ENCODE assay signal across 12 mouse cellular contexts in genomic region chr2:106854213-106854612, GRCm38 (mm10).
DNase-seq lines count a peak whose midpoint lies in the region; ATAC-seq and TF ChIP-seq lines count a peak whose summit lies in the region.
"Had no signal": no experiment of that assay in that cellular context is flagged by ENCODE, and none has a peak within 500 bp of the region (broad histone marks: within the 10 kb centered on the region; RNA-seq: fewer than 3 reads in every experiment).

No protein-coding gene starts in this region.

- peaks cover 72% of the 10 kb centered on the region for H3K4me1 ChIP-seq in forebrain, embryonic 13.5 days
- H3K4me1 ChIP-seq in forebrain, embryonic 11.5 days (replicated peaks; ENCODE audit: control insufficient read depth, insufficient read depth, low read length), result peaks cover 35% of the 10 kb centered on the region
- peaks cover 22% of the 10 kb centered on the region for H3K4me1 ChIP-seq in hindbrain, postnatal 0 days (ENCODE audit: insufficient read depth, low read length)
- H3K4me1 ChIP-seq in midbrain, embryonic 16.5 days (ENCODE audit: control insufficient read depth, insufficient read depth, low read length), result peaks cover 24% of the 10 kb centered on the region
- H3K4me1 ChIP-seq: megakaryocyte, embryonic 14.5 days had no signal

- peak overlapping the region; percentile 45; the same call in 1 of the 2 replicates for H3K27ac ChIP-seq in forebrain, embryonic 13.5 days
- H3K27ac ChIP-seq in forebrain, embryonic 11.5 days (ENCODE audit: low read depth, low read length), result no peak overlapping the region
- peak overlapping the region; percentile 45; the same call in 1 of the 2 replicates for H3K27ac ChIP-seq in hindbrain, postnatal 0 days
- H3K27ac ChIP-seq in midbrain, embryonic 16.5 days (ENCODE audit: low read length), result no peak overlapping the region

- DNase-seq in forebrain, embryonic 11.5 days (ENCODE audit: low spot score), result no peak
- peak; percentile 49 for DNase-seq in brain, embryonic 14.5 days (ENCODE audit: low read depth)
- DNase-seq in hindbrain, postnatal 0 days (ENCODE audit: low spot score), result peak; percentile 42
- no peak for DNase-seq in frontal cortex, postnatal 14 days (ENCODE audit: low spot score in 2 of 2)
- no peak for DNase-seq in adrenal gland, postnatal 4 days (ENCODE audit: low spot score in 2 of 2)
- DNase-seq: adrenal gland, adult 8-10 months; lung, adult 2 months; right cerebral cortex, postnatal 4 days had no signal

- ATAC-seq in forebrain, embryonic 13.5 days, result 0 out of 2 replicates have a peak, but pooled peaks have one; percentile 5
- ATAC-seq in forebrain, embryonic 11.5 days (replicated peaks; ENCODE audit: low FRiP score), result no peak
- peak; percentile 37; the same call in 1 of the 2 replicates for ATAC-seq in hindbrain, postnatal 0 days
- ATAC-seq in midbrain, embryonic 16.5 days, result 0 out of 2 replicates have a peak, but pooled peaks have one; percentile 25
- no peak for ATAC-seq in megakaryocyte, adult 5-6 weeks (ENCODE audit: poor library complexity, severe bottlenecking)

- no peak overlapping the region for H3K4me3 ChIP-seq in forebrain, embryonic 13.5 days
- H3K4me3 ChIP-seq in forebrain, embryonic 11.5 days (ENCODE audit: low read depth, low read length), result no peak overlapping the region
- H3K4me3 ChIP-seq in hindbrain, postnatal 0 days (ENCODE audit: low read length), result no peak overlapping the region
- no peak overlapping the region for H3K4me3 ChIP-seq in midbrain, embryonic 16.5 days (ENCODE audit: low read depth, low read length)
- H3K4me3 ChIP-seq: megakaryocyte, embryonic 14.5 days had no signal

- no peak for TF ChIP-seq POLR2A in brain, embryonic 14.5 days (IDR thresholded peaks at IDR 0.05; ENCODE audit: borderline replicate concordance, extremely low read depth, insufficient read depth, insufficient read length, poor library complexity, severe bottlenecking)

- H3K4me2 ChIP-seq in forebrain, embryonic 13.5 days, result 0 out of 2 replicates have a peak overlapping the region, but pooled peaks have one; percentile 27
- H3K4me2 ChIP-seq in forebrain, embryonic 11.5 days (ENCODE audit: low read depth, low read length, severe bottlenecking), result no peak overlapping the region
- H3K4me2 ChIP-seq in hindbrain, postnatal 0 days (ENCODE audit: low read depth, low read length), result no peak overlapping the region
- no peak overlapping the region for H3K4me2 ChIP-seq in midbrain, embryonic 16.5 days (ENCODE audit: low read length)

- 31% methylated on average over 4 of the region's 4 CpGs for WGBS in forebrain, embryonic 13.5 days
- WGBS in forebrain, embryonic 11.5 days, result 55% methylated on average over 4 of the region's 4 CpGs
- 27% methylated on average over 4 of the region's 4 CpGs for WGBS in hindbrain, postnatal 0 days
- 19% methylated on average over 4 of the region's 4 CpGs for WGBS in midbrain, embryonic 16.5 days

- H3K9me3 ChIP-seq in forebrain, embryonic 13.5 days (replicated peaks), result no peaks in the 10 kb centered on the region
- H3K9me3 ChIP-seq in forebrain, embryonic 11.5 days (ENCODE audit: control insufficient read depth, low read length), result no peaks in the 10 kb centered on the region
- no peaks in the 10 kb centered on the region for H3K9me3 ChIP-seq in hindbrain, postnatal 0 days (ENCODE audit: low read length)
- H3K9me3 ChIP-seq in midbrain, embryonic 16.5 days (replicated peaks; ENCODE audit: control insufficient read depth, low read length, poor library complexity, severe bottlenecking), result no peaks in the 10 kb centered on the region

- H3K27me3 ChIP-seq in forebrain, embryonic 13.5 days, result no peaks in the 10 kb centered on the region
- H3K27me3 ChIP-seq in forebrain, embryonic 11.5 days (ENCODE audit: control insufficient read depth, insufficient read depth, low read length), result no peaks in the 10 kb centered on the region
- no peaks in the 10 kb centered on the region for H3K27me3 ChIP-seq in hindbrain, postnatal 0 days (ENCODE audit: insufficient read depth, low read length)
- H3K27me3 ChIP-seq in midbrain, embryonic 16.5 days (ENCODE audit: control insufficient read depth, insufficient read depth, low read depth, low read length), result no peaks in the 10 kb centered on the region
- H3K27me3 ChIP-seq: megakaryocyte, embryonic 14.5 days had no signal

- H3K9ac ChIP-seq in forebrain, embryonic 13.5 days, result 0 out of 2 replicates have a peak overlapping the region, but pooled peaks have one; percentile 12
- no peak overlapping the region for H3K9ac ChIP-seq in forebrain, embryonic 11.5 days (ENCODE audit: low read length)
- no peak overlapping the region for H3K9ac ChIP-seq in hindbrain, postnatal 0 days (replicated peaks; ENCODE audit: low read length)
- no peak overlapping the region for H3K9ac ChIP-seq in midbrain, embryonic 16.5 days (ENCODE audit: low read depth, low read length)

- H3K36me3 ChIP-seq in forebrain, embryonic 13.5 days (ENCODE audit: poor library complexity, severe bottlenecking), result no peaks in the 10 kb centered on the region
- no peaks in the 10 kb centered on the region for H3K36me3 ChIP-seq in forebrain, embryonic 11.5 days (ENCODE audit: control insufficient read depth, insufficient read depth, low read length)
- H3K36me3 ChIP-seq in hindbrain, postnatal 0 days (ENCODE audit: insufficient read depth, low read length), result no peaks in the 10 kb centered on the region
- H3K36me3 ChIP-seq in midbrain, embryonic 16.5 days (ENCODE audit: control insufficient read depth, insufficient read depth, low read length), result no peaks in the 10 kb centered on the region

- TF ChIP-seq CTCF in brain, embryonic 14.5 days (IDR thresholded peaks at IDR 0.05; ENCODE audit: borderline replicate concordance, extremely low read depth, insufficient read depth, insufficient read length), result no peak
- no peak for TF ChIP-seq CTCF in hindbrain, postnatal 0 days (IDR thresholded peaks at IDR 0.05; ENCODE audit: low read depth)

Comparison
In these comparisons a context has a peak if more than half of its experiments do, and no peak if none do; other contexts are left out.
1. ATAC-seq: peak in forebrain, embryonic 13.5 days (single experiment), hindbrain, postnatal 0 days (single experiment) and midbrain, embryonic 16.5 days (single experiment); none in forebrain, embryonic 11.5 days (single experiment) and megakaryocyte, adult 5-6 weeks (single experiment).
2. H3K27ac ChIP-seq: peak in forebrain, embryonic 13.5 days (single experiment) and hindbrain, postnatal 0 days (single experiment); none in forebrain, embryonic 11.5 days (single experiment) and midbrain, embryonic 16.5 days (single experiment).
3. DNase-seq: peak in brain, embryonic 14.5 days (single experiment) and hindbrain, postnatal 0 days (single experiment); none in forebrain, embryonic 11.5 days (single experiment), frontal cortex, postnatal 14 days (0 of 2) and adrenal gland, postnatal 4 days (0 of 2).